Comparison of ENCODE assay signal across 20 mouse cellular contexts in genomic region chr13:93089481-93089880, GRCm38 (mm10). TPM values are rescaled to one million over a fixed set of nuclear protein-coding genes. Genes with fewer than 3 reads are reported as not detected.
A peak's percentile ranks its signal among the peaks of the same experiment; 100 is the strongest.
DNase-seq lines count a peak whose midpoint lies in the region; ATAC-seq and TF ChIP-seq lines count a peak whose summit lies in the region.
"Had no signal": no experiment of that assay in that cellular context is flagged by ENCODE, and none has a peak within 500 bp of the region (broad histone marks: within the 10 kb centered on the region; RNA-seq: fewer than 3 reads in every experiment).

No protein-coding gene starts in this region.

- ATAC-seq in hindbrain, postnatal 0 days = peak; percentile 71; the same call in 1 of the 2 replicates
- ATAC-seq in hindbrain, embryonic 12.5 days (ENCODE audit: low FRiP score) = no peak
- ATAC-seq: forebrain, embryonic 15.5 days; intestine, embryonic 16.5 days; liver, postnatal 0 days; Patski had no signal

- no peaks in the 10 kb centered on the region for H3K36me3 ChIP-seq in hindbrain, postnatal 0 days (ENCODE audit: insufficient read depth, low read length)
- H3K36me3 ChIP-seq in hindbrain, embryonic 12.5 days = no peaks in the 10 kb centered on the region
- H3K36me3 ChIP-seq: forebrain, embryonic 15.5 days; kidney, embryonic 15.5 days; limb, embryonic 10.5 days had no signal

- H3K27me3 ChIP-seq in hindbrain, postnatal 0 days (ENCODE audit: insufficient read depth, low read length) = no peaks in the 10 kb centered on the region
- no peaks in the 10 kb centered on the region for H3K27me3 ChIP-seq in hindbrain, embryonic 12.5 days
- H3K27me3 ChIP-seq: forebrain, embryonic 15.5 days; kidney, embryonic 15.5 days; megakaryocyte, embryonic 14.5 days; Patski had no signal

- H3K27ac ChIP-seq in hindbrain, postnatal 0 days = no peak overlapping the region
- H3K27ac ChIP-seq in hindbrain, embryonic 12.5 days = no peak overlapping the region
- H3K27ac ChIP-seq: forebrain, embryonic 15.5 days; kidney, embryonic 15.5 days; limb, embryonic 10.5 days; stomach, postnatal 0 days had no signal

- no peak overlapping the region for H3K4me3 ChIP-seq in hindbrain, postnatal 0 days (ENCODE audit: low read length)
- no peak overlapping the region for H3K4me3 ChIP-seq in hindbrain, embryonic 12.5 days
- H3K4me3 ChIP-seq: forebrain, embryonic 15.5 days; kidney, embryonic 15.5 days; limb, embryonic 10.5 days; megakaryocyte, embryonic 14.5 days had no signal

- no peaks in the 10 kb centered on the region for H3K9me3 ChIP-seq in hindbrain, postnatal 0 days (ENCODE audit: low read length)
- H3K9me3 ChIP-seq in hindbrain, embryonic 12.5 days (replicated peaks) = no peaks in the 10 kb centered on the region
- H3K9me3 ChIP-seq: forebrain, embryonic 15.5 days; kidney, embryonic 15.5 days; limb, embryonic 10.5 days; megakaryocyte, embryonic 14.5 days had no signal

- H3K9ac ChIP-seq in hindbrain, postnatal 0 days (replicated peaks; ENCODE audit: low read length) = no peak overlapping the region
- no peak overlapping the region for H3K9ac ChIP-seq in hindbrain, embryonic 12.5 days
- H3K9ac ChIP-seq: forebrain, embryonic 15.5 days; kidney, embryonic 15.5 days; liver, postnatal 0 days had no signal

- TF ChIP-seq CTCF in hindbrain, postnatal 0 days (IDR thresholded peaks at IDR 0.05; ENCODE audit: low read depth) = no peak

- DNase-seq in hindbrain, postnatal 0 days (ENCODE audit: low spot score) = peak; percentile 75
- DNase-seq in ZHBTc4 (ENCODE audit: low read depth, low spot score) = peak; percentile 18
- DNase-seq in cerebellum, adult 9-10 months = peak; percentile 49
- peak; percentile 53 for DNase-seq in retina, embryonic 14.5 days (ENCODE audit: low spot score)
- no peak for DNase-seq in ovary, postnatal 14 days (ENCODE audit: low spot score)
- no peak for DNase-seq in B cell, adult 2 months
- DNase-seq: adrenal gland, postnatal 25 days; embryo, embryonic 11 days; gastrocnemius, postnatal 25 days; liver, postnatal 0 days; lung, postnatal 10 days; right cerebral cortex, adult 18-20 months had no signal

- 53% methylated on average over 5 of the region's 5 CpGs for WGBS in hindbrain, postnatal 0 days
- 76% methylated on average over 5 of the region's 5 CpGs for WGBS in hindbrain, embryonic 12.5 days

- no peaks in the 10 kb centered on the region for H3K4me1 ChIP-seq in hindbrain, postnatal 0 days (ENCODE audit: insufficient read depth, low read length)
- H3K4me1 ChIP-seq in hindbrain, embryonic 12.5 days = no peaks in the 10 kb centered on the region
- H3K4me1 ChIP-seq: forebrain, embryonic 15.5 days; kidney, embryonic 15.5 days; limb, embryonic 10.5 days had no signal

- H3K4me2 ChIP-seq in hindbrain, postnatal 0 days (ENCODE audit: low read depth, low read length) = no peak overlapping the region
- H3K4me2 ChIP-seq in hindbrain, embryonic 12.5 days (replicated peaks) = no peak overlapping the region
- H3K4me2 ChIP-seq: forebrain, embryonic 15.5 days; kidney, embryonic 15.5 days had no signal

RNA-seq across cellular contexts. Expression of gene Cmya5, which starts 55.0 kb away (rescaled TPM):
- 0.75 and 0.94 TPM in 2 replicates for total RNA-seq in hindbrain, postnatal 0 days (2014; rRNA removed)
- polyA plus RNA-seq in hindbrain, postnatal 0 days (2015; fragmentation: Nextera tagmentation; extraction: Ambion mirVana) = 0.19 and 0.26 TPM in 2 replicates
- 0.08 and 0.12 TPM in 2 replicates for polyA plus RNA-seq in hindbrain, embryonic 12.5 days (2016; fragmentation: Nextera tagmentation; extraction: Ambion mirVana)
- polyA plus RNA-seq: Patski had no signal

Comparison
In these comparisons a context has a peak if more than half of its experiments do, and no peak if none do; other contexts are left out.
1. DNase-seq: peak in hindbrain, postnatal 0 days (single experiment), ZHBTc4 (single experiment), cerebellum, adult 9-10 months (single experiment) and retina, embryonic 14.5 days (single experiment); none in ovary, postnatal 14 days (single experiment) and B cell, adult 2 months (0 of 2).